Mouse (Mus musculus) embryo, embryonic 11.5 days (tissue): ENCODE measurements around the gene Washc2.
"Not testable (repeated sequence)": the region's sequence is repeated elsewhere in the genome, so short reads cannot be mapped to it uniquely, and the experiment has no call there.

ENCODE experiments used
- DNase-seq: peaks from one replicate; pipeline ENCODE4 v3.0.0-alpha.2; 2012; ENCODE audit warnings: low read depth, low spot score

Washc2 gene

DNA sequence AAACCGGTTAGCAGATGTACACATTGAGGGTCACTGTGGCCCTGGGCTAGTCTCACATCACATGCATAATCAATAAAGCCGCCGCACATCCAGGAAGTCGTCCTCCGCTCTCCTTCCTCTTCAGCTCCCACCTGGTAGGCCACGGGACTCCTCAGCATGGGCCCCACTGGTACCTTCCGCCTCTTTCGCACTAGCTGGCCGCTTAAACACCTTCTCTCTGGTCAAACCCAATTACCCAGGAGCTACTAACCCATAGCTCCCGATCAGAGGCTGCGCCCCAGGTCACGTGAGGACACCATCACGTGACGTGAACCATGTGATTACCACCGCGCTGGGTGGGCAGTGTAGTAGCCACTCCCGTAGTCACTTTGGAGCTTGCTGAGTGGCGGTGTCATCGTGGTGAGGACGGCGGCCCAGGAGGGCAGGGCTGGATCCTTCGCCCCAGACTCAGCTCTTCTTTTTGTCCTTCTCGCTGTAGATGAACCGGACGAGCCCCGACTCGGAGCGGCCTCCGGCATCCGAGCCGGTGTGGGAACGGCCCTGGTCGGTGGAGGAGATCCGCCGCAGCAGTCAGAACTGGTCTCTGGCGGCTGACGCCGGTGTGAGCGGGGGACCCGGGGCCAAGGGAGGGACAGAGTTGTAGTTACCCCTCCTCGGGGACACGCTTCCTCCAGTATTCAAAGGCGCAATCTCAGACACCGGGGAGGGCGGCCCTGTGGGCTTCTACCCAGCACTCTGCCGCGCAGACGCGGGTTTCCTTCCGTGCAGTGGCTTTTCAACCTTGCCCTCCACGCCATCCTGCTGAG is at the start of gene Washc2:
Gene Washc2, plus strand, starts transcription at position 310 of the 806 bp plus-strand sequence.
- peak; percentile 94 for DNase-seq

DNA sequence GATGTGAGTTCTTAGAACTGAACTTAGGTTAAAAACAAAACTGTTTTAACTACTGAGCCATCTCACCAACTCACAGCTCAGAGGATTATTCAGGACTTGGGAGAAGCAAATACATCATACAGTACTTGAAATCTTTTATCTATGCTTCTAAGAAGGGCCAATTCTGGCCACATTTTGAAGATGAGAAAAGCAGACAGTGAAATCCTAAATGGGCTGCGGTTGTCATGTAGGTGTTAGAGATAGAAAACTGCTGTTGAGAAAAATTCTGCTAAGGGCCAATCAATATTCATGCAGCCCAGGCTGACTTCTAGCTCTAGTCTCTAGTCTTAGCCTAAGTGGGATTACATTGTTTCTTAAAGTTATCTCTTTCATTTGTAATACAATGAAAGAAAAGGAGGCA is 41.5 kb upstream of the Washc2 start:
- DNase-seq, result no peak

DNA sequence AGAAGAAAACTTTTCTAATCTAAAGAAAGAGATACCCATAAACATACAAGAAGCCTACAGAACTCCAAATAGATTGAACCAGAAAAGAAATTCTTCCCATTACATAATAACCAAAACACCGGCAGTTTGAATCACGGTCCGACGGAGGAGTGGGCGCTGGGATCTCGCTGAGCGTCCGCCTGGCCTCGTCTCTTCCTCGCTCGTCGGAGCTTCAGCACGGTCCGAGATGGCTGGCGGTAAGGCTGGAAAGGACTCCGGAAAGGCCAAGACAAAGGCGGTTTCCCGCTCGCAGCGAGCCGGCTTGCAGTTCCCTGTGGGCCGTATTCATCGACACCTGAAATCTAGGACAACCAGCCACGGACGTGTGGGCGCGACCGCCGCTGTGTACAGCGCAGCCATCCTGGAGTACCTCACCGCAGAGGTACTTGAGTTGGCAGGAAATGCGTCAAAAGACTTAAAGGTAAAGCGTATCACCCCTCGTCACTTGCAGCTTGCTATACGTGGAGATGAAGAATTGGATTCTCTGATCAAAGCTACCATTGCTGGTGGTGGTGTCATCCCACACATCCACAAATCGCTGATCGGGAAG is 34.2 kb upstream of the Washc2 start:
- DNase-seq, result not testable (repeated sequence)

DNA sequence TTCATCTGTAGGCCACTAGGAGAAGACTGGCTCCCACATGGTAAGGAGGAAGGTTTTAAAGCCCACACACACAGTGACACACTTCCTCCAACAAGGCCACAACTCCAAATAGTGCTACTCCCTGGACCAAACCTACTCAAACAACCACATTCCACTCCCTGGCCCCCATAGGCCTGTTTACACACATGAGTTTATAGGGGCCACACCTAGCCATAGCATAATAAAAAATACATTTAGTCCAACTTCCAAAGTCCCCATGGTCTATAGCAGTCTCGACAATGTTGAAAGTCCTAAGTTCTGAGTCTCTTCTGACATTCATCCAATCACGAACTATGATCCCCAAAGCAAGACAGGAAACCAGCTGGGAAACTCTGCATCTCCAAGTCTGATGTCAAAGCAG is 29.5 kb upstream of the Washc2 start:
- DNase-seq, result no peak

DNA sequence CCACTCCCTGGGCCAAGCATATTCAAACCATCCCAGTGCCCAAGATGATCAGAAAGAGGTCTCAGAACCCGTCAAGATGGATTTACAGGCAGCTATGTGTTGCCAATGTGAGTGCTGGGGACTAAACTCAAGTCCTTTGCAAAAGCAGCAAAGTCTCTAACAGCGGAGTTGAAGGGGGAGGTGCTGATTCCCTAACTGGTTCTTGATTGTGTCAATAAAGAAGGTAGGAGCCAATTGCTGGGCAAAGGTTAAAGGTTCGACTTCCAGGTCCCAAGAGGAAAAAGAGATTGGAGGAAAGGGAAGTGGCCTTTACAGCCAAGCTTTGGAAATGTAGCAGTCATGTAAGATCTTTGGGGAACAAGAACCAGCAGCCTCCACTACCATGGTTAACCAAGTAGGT is 27.1 kb upstream of the Washc2 start:
- DNase-seq, result no peak

DNA sequence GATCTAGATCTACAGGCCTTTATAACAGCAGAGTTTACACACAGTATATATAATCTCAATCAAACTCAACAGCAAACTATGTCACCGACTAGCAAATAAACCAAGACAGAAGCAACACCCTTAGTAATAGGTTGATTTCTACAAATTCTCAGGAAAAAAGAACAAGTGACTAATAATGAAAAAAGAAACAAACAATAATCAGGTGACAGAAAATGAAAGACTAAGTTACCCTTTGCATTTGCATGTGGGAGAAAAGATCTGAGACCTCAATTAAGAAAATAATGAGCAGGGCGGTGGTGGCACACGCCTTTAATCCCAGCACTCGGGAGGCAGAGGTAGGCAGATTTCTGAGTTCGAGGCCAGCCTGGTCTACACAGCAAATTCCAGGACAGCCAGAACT is 24.3 kb upstream of the Washc2 start:
- no peak for DNase-seq

DNA sequence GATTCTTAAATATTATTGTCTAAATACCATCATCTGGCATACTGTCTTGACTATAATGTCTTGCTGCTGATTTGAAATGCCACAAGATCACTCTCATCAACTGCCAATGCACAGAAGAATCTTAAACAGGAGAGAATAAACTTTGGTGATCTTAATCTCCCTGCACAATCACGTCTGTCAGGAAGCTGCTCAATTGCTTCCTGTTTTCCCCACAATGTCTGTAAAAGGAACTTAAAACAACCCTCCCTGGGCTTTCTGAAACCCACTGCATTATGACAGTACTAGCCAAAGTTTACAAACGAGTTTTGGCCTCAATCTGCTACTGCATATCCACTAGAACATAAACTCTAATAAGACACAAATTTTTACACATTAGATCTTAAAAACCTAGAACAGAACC is 21.4 kb upstream of the Washc2 start:
- no peak for DNase-seq

DNA sequence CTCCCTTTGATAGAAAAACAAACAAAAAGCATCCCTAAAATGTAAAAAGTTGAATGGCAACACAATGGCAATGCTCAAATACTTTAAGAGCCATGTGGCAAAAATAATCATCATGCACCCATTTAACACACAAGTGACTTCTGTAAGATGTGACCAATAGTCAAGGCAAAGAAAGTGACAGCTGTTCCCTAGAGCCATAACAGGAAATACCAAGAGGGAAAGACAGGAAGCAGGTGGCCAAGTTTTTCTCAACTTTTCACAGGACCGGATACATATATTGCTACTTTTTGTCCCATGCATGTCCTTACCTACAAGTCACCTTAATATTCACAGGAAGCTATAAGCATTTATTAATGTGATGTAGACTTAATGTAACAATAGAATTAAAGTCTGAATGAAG is 18.4 kb upstream of the Washc2 start:
- DNase-seq, result no peak

DNA sequence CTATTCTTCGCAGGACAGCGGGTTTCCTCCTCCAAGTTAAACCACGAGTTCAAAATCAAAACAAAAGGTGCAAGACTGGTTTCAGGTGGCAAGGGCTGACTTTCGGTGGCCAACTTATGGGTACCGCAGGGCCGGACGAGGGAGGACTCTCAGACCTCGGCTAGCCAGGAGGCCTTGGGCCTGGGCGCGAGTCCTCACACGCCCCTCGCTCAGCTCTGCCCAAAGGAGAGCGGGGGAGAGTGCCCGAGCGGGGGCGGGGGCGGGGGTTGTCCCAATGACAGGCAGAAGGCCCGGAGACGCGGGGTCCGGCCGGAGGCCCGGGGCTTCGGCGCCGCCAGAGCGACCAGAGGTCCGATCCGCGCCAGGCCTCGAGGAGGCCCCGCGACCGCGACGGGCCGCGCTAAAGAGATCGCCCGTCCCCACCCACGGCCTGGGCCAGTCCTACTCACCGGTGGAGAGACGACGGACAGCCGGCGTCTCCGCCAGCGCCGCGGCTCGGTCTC is 15.0 kb upstream of the Washc2 start:
- peak; percentile 20 for DNase-seq

DNA sequence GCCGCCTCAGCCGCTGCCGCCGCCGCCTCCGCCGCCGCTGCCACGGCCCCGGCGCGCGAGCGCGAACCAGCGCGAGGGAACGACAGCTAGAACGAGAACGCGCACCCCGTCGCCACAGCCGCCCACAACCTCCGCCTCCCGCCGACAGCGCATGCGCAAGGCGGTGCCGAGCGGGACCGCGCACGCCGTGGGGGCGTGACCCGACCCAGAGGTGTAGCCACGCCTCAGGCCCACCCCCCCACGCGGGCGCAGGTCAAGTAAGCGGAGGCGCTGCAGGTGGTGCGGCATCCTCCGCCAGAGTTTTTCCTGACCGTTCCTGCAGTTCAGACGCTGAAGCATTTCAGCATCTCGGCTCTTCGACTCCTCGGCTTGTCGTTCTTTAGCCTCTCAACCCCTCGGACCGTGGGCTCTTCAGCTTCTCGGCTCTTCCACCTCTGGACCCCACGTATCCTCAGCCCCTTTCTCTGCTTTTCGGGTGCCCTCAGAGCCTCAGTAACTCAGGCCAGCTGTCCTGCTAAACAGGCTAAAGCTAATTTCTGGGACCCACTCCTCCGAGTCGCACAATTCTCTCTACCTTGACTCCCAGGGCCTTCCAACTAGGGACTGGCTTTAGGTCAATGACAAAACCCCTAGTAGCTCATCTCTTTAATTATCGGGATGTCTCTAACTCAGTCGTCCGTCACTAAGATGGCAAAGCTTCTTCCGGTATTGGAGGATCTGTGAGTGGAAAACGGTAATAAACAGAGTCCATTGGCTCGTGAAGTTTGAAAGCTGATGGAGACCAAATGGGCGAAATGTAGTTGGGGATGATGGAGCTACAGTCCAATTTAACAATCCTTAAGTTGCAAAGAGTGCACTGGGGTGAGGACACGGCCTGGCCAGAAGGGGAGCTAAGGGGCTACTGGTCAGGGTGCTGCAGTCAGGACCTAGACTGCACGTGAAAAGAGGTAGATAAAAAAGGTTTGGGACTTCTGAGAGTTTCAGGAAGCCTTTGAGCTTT is 14.1 kb upstream of the Washc2 start, which contains the start of gene Tmcc1:
Gene Tmcc1, minus strand, starts transcription at position 93 of the 1,000 bp plus-strand sequence.
- DNase-seq, result peak; percentile 96

DNA sequence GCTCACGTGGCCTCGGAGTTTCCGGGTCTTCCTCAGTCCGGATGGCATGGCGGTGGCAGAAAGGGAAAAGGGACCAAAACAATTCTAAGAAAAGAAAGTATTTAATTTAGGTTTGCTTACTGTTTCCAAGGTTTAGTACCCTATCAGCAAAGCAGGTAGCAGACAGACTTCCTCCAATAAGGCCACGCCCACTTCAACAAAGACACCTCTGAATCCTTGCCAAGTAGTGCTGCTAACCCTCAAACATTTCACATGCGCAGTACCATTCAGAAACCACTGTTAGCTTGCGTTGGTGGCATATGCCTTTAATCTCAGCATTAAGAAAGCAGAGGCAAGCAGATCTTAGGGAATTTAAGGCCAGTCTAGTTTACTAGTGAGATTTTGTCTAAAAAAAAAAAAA is 12.0 kb upstream of the Washc2 start:
- no peak for DNase-seq

DNA sequence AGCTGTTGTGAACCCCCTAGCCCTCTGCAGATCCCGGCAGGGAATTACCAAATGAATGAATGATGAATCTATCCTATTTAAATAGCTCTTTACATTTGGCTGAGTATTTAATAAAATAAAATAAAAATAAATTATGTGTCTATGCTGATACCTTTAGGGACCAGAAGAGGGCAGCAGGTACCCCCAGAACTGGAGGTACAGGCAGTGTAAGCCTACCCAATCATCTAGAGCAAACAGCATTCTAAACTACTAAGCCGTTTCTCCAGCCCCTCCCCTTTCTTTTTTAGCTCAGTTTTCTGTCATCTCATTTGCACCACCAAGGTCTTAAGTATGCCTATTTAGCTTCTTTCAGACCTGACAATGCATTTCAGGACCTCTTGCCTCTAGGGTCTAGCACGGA is 9.7 kb upstream of the Washc2 start:
- peak; percentile 11 for DNase-seq

DNA sequence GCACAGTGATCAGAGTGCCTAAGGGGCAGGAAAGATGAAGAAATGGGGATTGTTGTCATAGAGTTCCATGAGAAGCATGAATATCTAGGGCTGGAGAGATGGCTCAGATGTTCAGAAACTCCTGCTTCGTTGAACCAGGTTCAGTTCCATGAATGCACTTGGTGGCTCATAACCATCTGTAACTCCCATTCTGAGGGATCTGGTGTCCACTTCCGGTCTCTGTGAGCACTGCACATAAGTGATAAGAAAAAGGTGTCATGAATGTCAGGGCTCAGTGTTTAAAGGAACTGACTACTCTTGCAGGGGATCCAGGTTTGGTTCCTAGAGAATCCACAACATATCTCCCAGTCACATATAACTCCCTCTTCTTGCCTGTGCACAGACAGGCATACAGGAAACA is 8.2 kb upstream of the Washc2 start:
- DNase-seq, result no peak

DNA sequence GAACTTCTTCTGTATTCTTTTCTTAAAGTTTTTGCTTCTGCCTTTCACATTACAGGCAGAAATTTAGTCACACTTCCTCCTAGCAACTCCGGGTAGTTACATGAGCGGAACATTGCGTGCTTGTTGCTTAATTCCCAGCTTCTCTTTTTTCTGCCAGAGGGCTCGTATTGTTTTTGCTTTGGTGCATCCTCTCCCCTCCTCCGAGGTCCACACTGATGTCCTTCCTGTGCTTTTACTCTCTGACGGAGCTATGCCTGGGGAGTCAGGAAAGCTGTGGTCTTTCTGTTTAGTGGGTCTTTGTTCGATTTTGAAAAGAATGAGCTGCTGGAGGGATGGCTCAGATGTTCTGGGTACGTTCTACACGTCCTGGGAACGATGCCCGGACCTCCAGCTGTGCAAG is 19.9 kb downstream of the Washc2 start:
- no peak for DNase-seq

DNA sequence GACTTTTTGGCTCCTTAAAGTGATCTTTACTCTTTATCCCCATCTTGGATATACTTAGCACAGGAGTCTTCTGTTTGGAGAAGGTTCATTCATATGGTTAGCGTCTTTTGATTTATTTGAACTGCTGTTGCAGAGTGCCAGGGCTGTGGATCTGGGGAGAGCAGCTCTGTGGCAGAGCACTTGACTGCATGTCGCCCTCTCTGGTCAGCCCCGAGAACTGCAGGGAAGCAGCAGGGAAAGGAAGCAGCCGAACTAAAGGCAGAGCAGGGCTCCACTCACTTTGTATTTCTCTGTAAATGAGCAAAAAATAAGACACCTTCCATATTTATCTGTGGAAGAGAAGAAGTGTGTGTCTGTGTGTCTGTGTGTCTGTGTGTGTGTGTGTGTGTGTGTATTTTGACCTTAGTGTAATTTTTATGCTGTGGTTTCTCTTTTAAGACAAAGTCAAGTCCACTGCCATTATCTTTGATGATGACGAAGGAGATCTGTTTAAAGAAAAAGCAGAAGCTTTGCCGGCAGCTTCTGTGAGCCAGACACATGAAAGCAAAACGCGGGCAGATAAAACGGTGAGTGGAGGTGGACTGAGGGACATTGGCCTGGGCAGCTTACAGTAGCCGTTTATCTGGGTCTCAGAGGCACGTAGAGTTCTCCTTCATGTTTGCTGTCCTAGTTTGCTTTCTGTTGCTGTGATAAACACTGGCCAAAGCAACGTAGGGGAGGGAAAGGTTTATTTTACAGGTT is 21.1 kb downstream of the Washc2 start:
- peak; percentile 40 for DNase-seq

DNA sequence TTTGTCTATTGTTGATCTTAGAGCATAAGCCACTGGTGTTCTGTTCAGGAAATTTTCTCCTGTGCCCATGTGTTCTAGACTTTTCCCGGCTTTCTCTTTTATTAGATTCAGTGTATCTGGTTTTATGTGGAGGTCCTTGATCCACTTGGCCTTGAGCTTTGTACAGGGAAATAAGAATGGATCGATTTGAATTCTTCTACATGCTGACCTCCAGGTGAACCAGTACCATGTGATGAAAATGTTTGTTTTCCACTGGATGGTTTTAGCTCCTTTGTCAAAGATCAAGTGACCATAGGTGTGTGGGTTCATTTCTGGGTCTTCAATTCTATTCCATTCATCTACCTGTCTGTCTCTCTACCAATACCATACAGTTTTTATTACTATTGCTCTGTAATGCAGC is 27.0 kb downstream of the Washc2 start:
- not testable (repeated sequence) for DNase-seq

DNA sequence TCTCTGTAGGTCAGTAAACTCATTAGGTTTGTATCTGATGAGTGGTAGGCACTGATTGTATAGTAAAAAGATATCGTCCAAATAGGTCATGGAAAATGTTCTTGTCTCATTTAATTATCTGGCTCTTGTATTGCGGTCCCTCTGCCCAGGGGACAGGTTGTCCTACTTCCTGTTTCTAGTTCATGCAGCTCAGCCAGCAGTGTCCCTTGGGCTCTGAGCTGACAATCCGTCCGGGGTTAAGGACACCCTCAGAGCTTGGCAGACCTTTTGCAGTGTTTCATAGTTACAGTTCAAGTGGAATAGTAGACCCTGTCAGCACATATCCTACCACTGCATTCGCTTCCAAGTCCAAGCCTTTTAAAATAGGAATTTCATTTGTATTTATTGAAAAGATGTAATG is 27.5 kb downstream of the Washc2 start:
- DNase-seq, result no peak

DNA sequence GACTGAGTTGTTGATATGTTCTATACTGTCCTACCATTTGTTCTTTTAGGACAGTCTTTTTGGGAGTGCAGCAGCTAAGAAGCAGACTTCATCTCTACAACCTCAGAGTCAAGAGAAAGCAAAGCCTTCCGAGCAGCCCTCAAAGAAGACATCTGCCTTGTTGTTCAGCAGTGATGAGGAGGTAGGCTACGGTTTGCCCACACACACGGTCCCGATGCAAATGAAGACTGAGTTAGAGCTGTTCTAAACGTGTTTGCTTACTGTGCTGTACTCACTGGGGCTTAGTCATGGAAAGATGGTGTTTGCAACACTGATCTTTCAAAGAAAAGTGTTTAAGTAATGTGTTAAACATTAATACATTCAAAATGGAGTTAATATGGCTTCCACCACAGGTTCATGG is 30.2 kb downstream of the Washc2 start:
- DNase-seq, result no peak

DNA sequence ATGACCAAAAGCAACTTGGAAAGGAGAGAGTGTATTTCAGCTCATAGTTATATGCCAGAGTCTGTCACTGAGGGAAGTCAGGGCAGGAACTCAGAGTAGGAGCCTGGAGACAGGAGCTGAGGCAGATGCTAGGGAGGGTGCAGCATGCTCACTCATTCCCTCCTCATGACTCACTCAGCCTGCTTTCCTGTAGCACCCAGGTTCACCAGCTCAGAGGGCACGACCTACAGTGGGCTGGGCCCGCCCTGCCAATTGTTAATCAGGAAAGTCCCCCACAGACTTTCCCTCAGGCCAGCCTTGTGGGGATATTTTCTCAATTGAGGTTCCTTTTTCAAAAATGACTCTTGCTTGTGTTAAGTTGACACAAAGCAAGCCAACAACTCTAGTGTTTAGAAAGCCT is 32.5 kb downstream of the Washc2 start:
- DNase-seq, result no peak

DNA sequence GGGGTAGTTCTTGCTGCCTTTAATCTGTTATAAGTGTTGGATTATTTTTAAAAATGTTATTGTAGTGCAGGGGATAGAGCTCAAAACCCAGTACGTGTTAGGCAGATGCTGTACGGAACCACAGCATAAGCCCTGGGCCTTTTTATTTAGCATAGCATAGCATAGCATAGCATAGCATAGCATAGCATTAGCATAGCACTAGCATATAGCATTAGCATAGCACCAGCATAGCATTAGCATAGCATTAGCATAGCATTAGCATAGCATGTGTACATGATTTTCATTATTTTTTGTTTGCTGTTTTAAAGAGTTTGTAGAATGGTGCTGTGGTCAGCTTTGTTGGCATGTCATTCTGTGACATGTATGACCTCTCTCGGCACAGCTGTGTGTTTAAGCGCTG is 51.8 kb downstream of the Washc2 start:
- no peak for DNase-seq

DNA sequence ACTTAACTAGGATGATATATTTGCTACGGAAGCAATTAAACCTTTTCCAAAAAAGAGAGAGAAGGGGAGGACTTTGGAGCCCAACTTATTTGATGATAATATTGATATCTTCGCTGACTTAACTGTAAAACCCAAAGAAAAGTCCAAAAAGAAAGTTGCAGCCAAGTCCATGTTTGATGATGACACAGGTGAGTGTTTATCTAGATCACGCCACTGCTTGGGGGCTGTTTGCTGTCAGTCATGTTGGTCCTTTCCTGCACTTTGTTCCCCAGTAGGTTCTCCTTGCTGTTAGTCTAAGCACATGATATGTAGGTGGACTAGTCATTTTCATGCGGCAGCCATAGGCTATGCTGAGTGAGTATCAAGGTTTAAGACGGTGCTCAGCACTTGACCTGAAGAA is 52.6 kb downstream of the Washc2 start:
- DNase-seq, result no peak
